Mouse (Mus musculus) limb, embryonic 14.5 days (tissue): Measurements from ENCODE around the gene Glyr1. TPM values are rescaled to one million over a fixed set of nuclear protein-coding genes. Genes with fewer than 3 reads are reported as not detected.

Source experiments
- ATAC-seq: fragments of 200-750 bp; cut with Nextera tagmentation; 2 replicates; pipeline ENCODE4 v1.8.0; 2017; ENCODE audit warnings: low read depth, moderate number of reproducible peaks, moderate TSS enrichment; ENCODE audit not compliant: low FRiP score
- DNase-seq: peaks from one replicate; pipeline ENCODE4 v3.0.0-alpha.2; 2015; ENCODE audit warnings: low spot score
- H3K27ac ChIP-seq: fragments of 300-500 bp; sonication (generic); replicated peaks from 2 replicates; pipeline ENCODE4 v1.5.1; 2014; ENCODE audit warnings: low read depth, mild to moderate bottlenecking, low read length, moderate library complexity, mixed read lengths
- H3K27me3 ChIP-seq: fragments of 300-500 bp; sonication (generic); 2 replicates; pipeline ENCODE4 v1.6.1; 2014; ENCODE audit warnings: low read length, mixed read lengths; ENCODE audit not compliant: control insufficient read depth, insufficient read depth
- H3K36me3 ChIP-seq: fragments of 300-500 bp; sonication (generic); 2 replicates; pipeline ENCODE4 v1.6.1; 2014; ENCODE audit warnings: mild to moderate bottlenecking, low read length, moderate library complexity, mixed read lengths; ENCODE audit not compliant: control insufficient read depth, insufficient read depth
- H3K4me1 ChIP-seq: fragments of 300-500 bp; sonication (generic); 2 replicates; pipeline ENCODE4 v1.6.1; 2014; ENCODE audit warnings: antibody characterized with exemption, low read length, mixed read lengths; ENCODE audit not compliant: control insufficient read depth, insufficient read depth
- H3K4me2 ChIP-seq: fragments of 300-500 bp; sonication (generic); replicated peaks from 2 replicates; pipeline ENCODE4 v1.6.1; 2014; ENCODE audit warnings: low read depth, mild to moderate bottlenecking, low read length, moderate library complexity; ENCODE audit not compliant: severe bottlenecking
- H3K4me3 ChIP-seq: fragments of 300-500 bp; sonication (generic); replicated peaks from 2 replicates; pipeline ENCODE4 v1.5.1; 2014; ENCODE audit warnings: low read length
- H3K9ac ChIP-seq: fragments of 300-500 bp; sonication (generic); 2 replicates; pipeline ENCODE4 v1.6.1; 2014; ENCODE audit warnings: mild to moderate bottlenecking, low read depth, low read length, moderate library complexity; ENCODE audit not compliant: severe bottlenecking
- H3K9me3 ChIP-seq: fragments of 300-500 bp; sonication (generic); 2 replicates; pipeline ENCODE4 v1.6.1; 2016; ENCODE audit warnings: low read length; ENCODE audit not compliant: control insufficient read depth
- POLR2A ChIP-seq: fragments of 200-500 bp; IDR thresholded peaks from 2 replicates; pipeline ENCODE4 v1.8.0; 2012; ENCODE audit warnings: inconsistent platforms, mild to moderate bottlenecking, moderate library complexity, borderline replicate concordance; ENCODE audit not compliant: insufficient read depth, insufficient read length; ENCODE audit errors: extremely low read depth
- WGBS: fragments of 180-500 bp; shearing (Covaris S2); extraction: QIAGEN DNeasy Blood & Tissue Kit; methylation state at CpG from one replicate; pipeline ENCODE4 v1.1.7; 2014; 5-methylcytosine and 5-hydroxymethylcytosine counted together
- polyA plus RNA-seq, 2 experiments: library from polyadenylated mRNA; depleted of rRNA in 1 of 2; stranded (reverse) in 1 of 2; unstranded in 1 of 2; fragments of >200 nt; fragmentation: Nextera tagmentation in 1 of 2; extraction: Ambion mirVana in 1 of 2; gene quantifications; 2 replicates each; pipeline versions ENCODE4 v1.2.1 to v1.2.3; 2012 to 2014

Gene Glyr1
- polyA plus RNA-seq, 2 experiments = 87.9 to 121 TPM

DNA sequence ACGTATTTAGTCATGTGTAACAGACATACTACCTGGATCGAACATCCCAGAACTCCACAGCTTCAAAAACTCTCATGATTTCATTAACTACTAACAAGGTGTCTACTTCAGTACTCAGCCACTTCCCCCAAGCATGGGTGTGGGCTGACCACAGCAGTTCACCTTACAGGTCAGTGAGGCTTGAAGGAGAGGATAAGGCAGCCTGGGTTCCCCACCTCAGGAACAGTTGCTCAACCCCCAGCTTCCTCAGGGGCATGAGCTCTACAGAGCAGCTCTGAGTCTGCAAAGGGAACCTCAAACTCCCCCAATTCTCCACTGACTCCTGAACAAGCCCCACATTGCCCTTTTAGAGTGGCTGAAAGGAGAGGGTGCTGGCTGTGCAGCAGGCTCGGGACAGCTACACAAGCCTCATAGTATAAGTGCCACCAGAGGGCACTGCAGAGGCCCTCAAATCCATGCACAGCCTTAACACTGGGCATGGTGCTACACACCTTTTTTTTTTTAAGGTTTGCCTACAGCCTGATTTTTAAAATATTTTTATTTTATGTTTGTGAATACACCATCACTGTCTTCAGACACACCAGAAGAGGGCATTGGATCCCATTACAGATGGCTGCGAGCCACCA, 69.8 kb downstream of the Glyr1 start:
- no peak for TF ChIP-seq POLR2A
- ATAC-seq (no peak), DNase-seq (peak; percentile 21)
- Histone ChIP-seq H3K36me3 (no peaks in the 10 kb centered on the region), H3K4me3 (no peak overlapping the region), H3K4me2 (no peak overlapping the region), H3K4me1 (no peaks in the 10 kb centered on the region), H3K9me3 (no peaks in the 10 kb centered on the region), H3K27me3 (no peaks in the 10 kb centered on the region), H3K27ac (no peak overlapping the region), H3K9ac (no peak overlapping the region)
- WGBS = 75% methylated on average over 4 of the region's 4 CpGs

DNA sequence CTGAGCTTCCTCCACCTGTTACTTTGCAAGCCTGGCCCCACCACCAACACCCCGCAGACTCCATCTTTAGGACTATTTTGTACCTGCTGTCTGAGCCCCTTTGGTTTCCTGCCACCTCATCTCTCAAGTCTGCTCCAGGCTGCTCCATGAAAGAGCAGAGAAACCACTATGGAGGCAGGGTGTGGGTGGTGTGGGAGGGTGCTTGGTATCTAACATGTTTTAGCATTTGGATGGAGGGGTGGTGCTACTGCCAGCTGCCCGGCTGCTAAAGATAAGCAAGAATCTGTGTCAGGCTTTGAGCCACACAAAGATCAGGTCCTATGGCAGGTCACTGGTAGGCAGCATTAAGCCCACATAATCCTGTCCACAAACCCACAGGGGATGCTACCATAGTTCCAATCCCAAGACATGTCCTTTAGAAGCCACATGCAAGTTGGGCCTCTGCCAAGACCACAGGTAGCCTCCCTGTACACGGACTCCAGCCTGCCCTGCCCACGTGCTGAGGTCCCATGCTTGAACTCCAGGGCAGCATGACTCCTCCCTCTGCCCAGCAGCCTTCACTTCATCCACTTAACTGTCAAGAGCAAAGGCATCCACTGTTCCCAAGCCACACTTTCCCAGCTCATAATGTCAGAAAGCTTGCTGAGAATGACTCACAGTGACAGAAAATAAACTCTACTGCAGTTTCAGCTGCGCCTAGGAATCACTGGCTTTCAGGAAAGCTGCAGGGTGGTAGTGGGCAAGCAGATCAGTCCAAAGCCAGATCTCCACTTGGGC, 71.2 kb downstream of the Glyr1 start:
- WGBS = 56% methylated on average over 5 of the region's 5 CpGs
- H3K4me2 ChIP-seq = no peak overlapping the region
- no peaks in the 10 kb centered on the region for H3K4me1 ChIP-seq
- no peaks in the 10 kb centered on the region for H3K36me3 ChIP-seq
- H3K4me3 ChIP-seq = no peak overlapping the region
- no peak for TF ChIP-seq POLR2A
- no peak for ATAC-seq
- no peaks in the 10 kb centered on the region for H3K27me3 ChIP-seq
- H3K9me3 ChIP-seq = no peaks in the 10 kb centered on the region
- H3K9ac ChIP-seq = no peak overlapping the region
- DNase-seq = no peak
- H3K27ac ChIP-seq = no peak overlapping the region

DNA sequence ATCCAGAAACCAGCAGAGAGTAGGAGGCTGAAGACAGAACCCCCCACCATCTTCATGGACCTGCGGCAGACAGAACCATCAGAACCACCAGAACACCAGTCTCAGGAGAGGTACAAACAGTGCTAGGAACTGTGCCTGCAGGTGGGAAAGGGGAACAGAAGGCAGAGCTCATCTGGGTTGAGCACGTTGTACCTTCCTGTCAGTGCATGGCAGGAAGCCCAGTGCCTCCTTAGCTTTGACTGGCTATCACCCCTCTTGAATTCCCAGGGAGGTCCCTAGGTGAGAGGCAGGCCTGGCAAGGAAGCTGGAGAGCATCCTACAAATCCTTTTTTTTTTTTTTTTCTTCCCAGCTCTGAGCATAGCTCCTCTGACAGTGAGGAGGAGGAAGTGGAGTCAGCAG, 73.5 kb downstream of the Glyr1 start:
- TF ChIP-seq POLR2A = no peak
- DNase-seq (no peak), ATAC-seq (no peak)
- Histone ChIP-seq H3K9ac (no peak overlapping the region), H3K9me3 (no peaks in the 10 kb centered on the region), H3K4me2 (no peak overlapping the region), H3K4me3 (no peak overlapping the region), H3K4me1 (no peaks in the 10 kb centered on the region), H3K27ac (no peak overlapping the region), H3K27me3 (no peaks in the 10 kb centered on the region), H3K36me3 (no peaks in the 10 kb centered on the region)
- WGBS = 78% methylated on average over 2 of the region's 2 CpGs

DNA sequence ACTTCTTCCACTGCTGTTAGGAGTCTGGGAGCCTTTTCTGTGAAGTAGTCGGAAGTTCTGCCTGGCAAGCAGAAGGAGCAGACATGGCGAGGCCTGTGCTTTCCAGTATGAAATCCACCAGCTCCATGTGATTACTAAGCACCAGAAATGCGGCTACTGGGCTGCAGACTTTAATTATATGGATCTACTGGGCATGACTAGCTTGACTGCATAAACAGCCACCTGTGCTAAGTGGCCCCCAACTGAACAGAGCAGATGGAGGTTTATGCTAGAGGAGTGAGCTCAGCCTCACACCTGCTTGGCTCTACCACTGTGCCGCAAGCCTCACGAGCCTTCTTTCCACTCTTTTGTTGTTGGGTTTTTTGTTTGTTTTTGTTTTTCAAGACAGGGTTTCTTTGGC, 75.1 kb downstream of the Glyr1 start:
- no peak for DNase-seq
- WGBS = 76% methylated on average over 5 of the region's 5 CpGs
- ATAC-seq = no peak
- no peak overlapping the region for H3K4me3 ChIP-seq
- no peaks in the 10 kb centered on the region for H3K27me3 ChIP-seq
- no peaks in the 10 kb centered on the region for H3K36me3 ChIP-seq
- H3K4me2 ChIP-seq = no peak overlapping the region
- no peak overlapping the region for H3K9ac ChIP-seq
- no peaks in the 10 kb centered on the region for H3K9me3 ChIP-seq
- TF ChIP-seq POLR2A = no peak
- no peak overlapping the region for H3K27ac ChIP-seq
- H3K4me1 ChIP-seq = no peaks in the 10 kb centered on the region

DNA sequence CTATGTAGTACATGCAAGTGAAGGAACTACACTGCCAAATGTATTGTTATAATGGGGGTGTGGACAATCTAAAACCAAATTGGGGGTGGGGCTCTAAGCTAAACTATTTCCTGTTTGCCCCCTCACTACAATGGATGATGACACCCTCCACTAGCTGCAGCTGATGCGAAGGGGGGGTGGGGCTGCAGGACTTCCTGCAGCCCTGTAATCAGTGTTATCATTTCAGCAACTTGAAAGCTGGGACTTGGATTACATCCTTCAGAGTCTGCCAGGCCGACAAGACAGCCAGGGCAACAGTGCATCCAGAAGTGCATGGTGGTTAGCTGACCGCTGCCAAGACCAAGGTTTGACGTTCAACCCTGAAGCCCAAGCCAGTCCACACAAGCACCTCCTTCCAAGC, 78.0 kb downstream of the Glyr1 start:
- no peak for TF ChIP-seq POLR2A
- no peak overlapping the region for H3K9ac ChIP-seq

More for the DNA sequence above, 78.0 kb downstream of the Glyr1 start:
- ATAC-seq (no peak), DNase-seq (no peak)
- no peaks in the 10 kb centered on the region for H3K36me3 ChIP-seq
- no peaks in the 10 kb centered on the region for H3K27me3 ChIP-seq
- WGBS = 83% methylated on average over 4 of the region's 4 CpGs
- no peak overlapping the region for H3K4me2 ChIP-seq
- no peaks in the 10 kb centered on the region for H3K9me3 ChIP-seq
- no peak overlapping the region for H3K4me3 ChIP-seq
- no peaks in the 10 kb centered on the region for H3K4me1 ChIP-seq
- H3K27ac ChIP-seq = no peak overlapping the region
